Mouse (Mus musculus): ENCODE results near the gene Idh3g. TPM values are rescaled to one million over a fixed set of nuclear protein-coding genes. Genes with fewer than 3 reads are reported as not detected.

Idh3g gene
- 327 and 378 TPM in 2 replicates for polyA plus RNA-seq (2012; rRNA removed)

DNA sequence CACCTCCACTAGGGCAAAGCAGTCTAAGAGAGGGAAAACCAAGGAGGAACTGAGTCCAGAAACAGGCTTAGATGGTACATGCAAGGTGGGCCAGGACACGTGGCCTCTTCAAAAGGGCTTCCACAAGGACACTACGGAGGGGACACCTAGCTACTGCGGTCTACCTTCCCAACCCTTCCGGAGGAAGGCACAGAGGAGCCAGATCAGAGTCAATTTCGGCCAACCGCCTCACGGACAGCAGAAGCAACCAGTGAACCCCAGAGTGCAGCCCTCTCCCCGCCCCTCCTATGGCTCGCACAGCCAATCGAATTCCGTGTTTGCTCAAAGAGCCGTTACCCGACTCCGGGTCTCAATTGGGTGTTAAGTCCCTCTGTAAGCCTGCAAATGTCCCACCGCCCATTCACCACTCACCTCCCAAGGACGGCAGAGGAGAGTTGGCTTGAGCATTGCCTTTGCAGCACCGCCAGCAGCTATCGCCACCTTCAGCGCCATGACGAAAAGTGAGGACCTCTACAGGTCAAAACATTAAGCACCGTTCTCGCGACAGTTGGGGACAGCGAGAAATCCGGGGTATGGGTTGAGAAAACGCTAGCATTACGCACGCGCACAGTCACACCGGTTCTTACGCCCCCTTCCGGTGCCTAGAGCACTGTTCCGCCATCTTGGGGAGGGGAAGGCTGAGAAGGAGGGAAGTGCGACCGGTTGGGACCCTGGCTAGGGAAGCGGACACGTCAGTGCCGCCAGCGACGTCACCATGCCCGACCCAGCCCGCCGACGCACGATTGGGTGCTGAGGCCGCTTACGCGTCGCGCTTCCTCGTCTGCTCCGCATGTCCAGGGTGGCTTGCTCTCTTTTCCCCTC is at the start of gene Idh3g, which contains the start of gene Ssr4:
Gene Idh3g, minus strand, starts transcription at position 534 of the 861 bp plus-strand sequence.
Gene Ssr4, plus strand, starts transcription at position 665 of the 861 bp plus-strand sequence.
- peaks cover 18% of the 10 kb centered on the region for H3K36me3 ChIP-seq (ENCODE audit: control insufficient read depth, insufficient read depth, low read length)
- WGBS, result 0% methylated on average over 50 of the region's 52 CpGs
- H3K4me1 ChIP-seq (replicated peaks; ENCODE audit: control insufficient read depth, insufficient read depth, low read length), result peaks cover 13% of the 10 kb centered on the region; the same call in 1 of the 2 replicates
- no peaks in the 10 kb centered on the region for H3K27me3 ChIP-seq (ENCODE audit: control insufficient read depth, insufficient read depth, low read length)
- H3K4me3 ChIP-seq (ENCODE audit: control insufficient read depth, insufficient read depth, low read length), result peak within 1 kb of the TSS; percentile 92
- TF ChIP-seq CTCF (IDR thresholded peaks at IDR 0.05; ENCODE audit: borderline replicate concordance, control insufficient read depth, extremely low read depth, insufficient read depth, low read length, poor library complexity), result no peak
- peak; percentile 37; the same call in 1 of the 2 replicates for TF ChIP-seq POLR2A (IDR thresholded peaks at IDR 0.05; ENCODE audit: control insufficient read depth, extremely low read depth, insufficient read depth, low read length, poor library complexity)
- peak within 1 kb of the TSS; percentile 74 for H3K27ac ChIP-seq (ENCODE audit: control insufficient read depth, insufficient read depth, low read length)
- DNase-seq, result peak; percentile 90

DNA sequence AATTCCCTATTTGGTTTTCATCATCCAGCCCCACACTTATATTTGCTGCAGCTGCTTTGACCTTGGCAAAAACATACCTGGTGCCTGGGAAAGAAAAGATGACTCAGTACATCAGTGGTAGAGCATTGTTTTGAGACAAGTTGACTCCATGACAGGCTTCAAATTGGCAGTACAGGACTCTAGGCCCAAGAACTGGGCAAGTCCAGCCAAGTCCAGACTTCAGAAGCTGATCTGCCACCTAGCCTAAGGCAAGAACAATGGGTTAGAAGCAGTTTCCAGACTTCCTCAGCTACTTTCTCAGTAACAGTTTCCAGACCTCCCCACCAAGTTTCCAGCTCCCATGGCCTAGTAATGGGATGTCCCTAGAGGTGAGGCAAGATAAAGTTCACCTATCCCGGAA is 49.0 kb upstream of the Idh3g start:
- WGBS, result 100% methylated on average over 1 of the region's 1 CpGs
- no peak for DNase-seq
- Histone ChIP-seq H3K27ac (ENCODE audit: control insufficient read depth, insufficient read depth, low read length) (no peak overlapping the region), H3K4me3 (ENCODE audit: control insufficient read depth, insufficient read depth, low read length) (no peak overlapping the region), H3K4me1 (replicated peaks; ENCODE audit: control insufficient read depth, insufficient read depth, low read length) (no peaks in the 10 kb centered on the region), H3K36me3 (ENCODE audit: control insufficient read depth, insufficient read depth, low read length) (no peaks in the 10 kb centered on the region), H3K27me3 (ENCODE audit: control insufficient read depth, insufficient read depth, low read length) (no peaks in the 10 kb centered on the region)
- TF ChIP-seq POLR2A (IDR thresholded peaks at IDR 0.05; ENCODE audit: control insufficient read depth, extremely low read depth, insufficient read depth, low read length, poor library complexity) (no peak), CTCF (IDR thresholded peaks at IDR 0.05; ENCODE audit: borderline replicate concordance, control insufficient read depth, extremely low read depth, insufficient read depth, low read length, poor library complexity) (no peak)

DNA sequence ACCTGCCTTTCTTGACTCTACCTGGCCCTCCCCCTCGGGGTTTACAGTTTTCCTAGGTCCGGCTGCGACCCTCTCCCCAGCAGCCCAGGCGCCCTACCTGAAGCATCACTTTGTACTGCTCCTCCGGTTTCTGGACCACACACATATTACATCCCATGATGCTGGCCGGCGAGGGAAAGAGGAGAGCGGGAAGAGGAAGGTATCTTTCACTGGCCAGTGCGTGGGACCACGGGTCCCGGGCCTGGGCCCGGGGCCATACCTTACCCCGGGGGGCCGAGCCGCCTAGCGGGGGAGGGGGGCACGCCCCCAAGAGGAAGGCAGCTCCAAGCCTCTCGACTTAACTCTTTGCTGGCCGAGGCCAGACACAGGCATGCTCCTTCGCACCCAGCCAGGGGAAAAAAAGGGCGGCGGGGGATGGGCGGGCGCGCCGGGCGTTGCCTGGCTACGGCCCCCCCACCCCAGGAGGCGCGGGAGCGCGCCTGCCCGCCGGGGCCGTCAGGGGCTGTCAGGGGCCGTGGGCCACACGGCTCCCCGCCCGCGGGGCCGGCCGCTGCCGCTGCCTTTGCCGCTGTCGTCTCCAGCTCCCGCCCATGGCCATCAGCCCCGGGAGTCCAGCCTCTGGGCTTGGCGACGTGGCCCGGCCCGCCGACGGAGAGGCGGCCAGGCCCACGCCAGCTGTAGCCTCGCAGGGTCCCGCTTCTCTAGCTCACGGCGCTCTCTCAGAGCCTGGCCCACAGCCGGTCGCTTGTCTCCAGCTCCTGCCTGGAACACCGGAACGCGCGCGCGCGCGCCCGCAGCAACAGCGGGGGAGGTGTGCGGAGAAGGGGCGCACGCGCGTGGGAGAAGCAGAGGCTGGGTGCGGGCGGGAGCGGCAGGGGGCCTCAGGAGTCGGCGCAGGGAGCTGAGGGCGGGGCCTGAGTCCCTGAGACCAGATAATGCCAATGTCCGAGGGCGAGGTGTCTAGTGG is 37.8 kb upstream of the Idh3g start, which contains the start of gene Pdzd4:
Gene Pdzd4, minus strand, starts transcription at position 785 of the 967 bp plus-strand sequence.
- peak; percentile 61 for DNase-seq
- WGBS, result 3% methylated on average over 77 of the region's 84 CpGs

DNA sequence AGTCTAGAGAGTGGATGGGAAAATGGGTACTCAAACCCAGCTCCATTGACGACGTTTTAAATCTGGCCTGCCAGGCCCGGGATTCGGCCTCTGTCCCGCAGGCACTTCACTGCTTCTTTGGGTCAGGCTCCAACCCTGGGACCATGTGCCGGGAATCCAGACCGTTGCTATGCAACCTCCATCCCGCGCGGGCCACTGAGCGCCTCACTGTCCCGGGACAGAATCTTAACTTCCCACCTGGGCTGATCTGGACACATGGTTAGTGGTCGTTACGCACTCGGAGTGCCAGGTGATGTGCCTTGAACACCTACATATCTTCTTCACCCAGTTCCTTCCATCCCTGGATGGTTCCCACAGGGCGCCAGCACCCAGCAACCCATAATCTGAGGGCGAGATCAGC is 37.0 kb upstream of the Idh3g start:
- Histone ChIP-seq H3K36me3 (ENCODE audit: control insufficient read depth, insufficient read depth, low read length) (no peaks in the 10 kb centered on the region), H3K27ac (ENCODE audit: control insufficient read depth, insufficient read depth, low read length) (no peak overlapping the region), H3K27me3 (ENCODE audit: control insufficient read depth, insufficient read depth, low read length) (no peaks in the 10 kb centered on the region), H3K4me3 (ENCODE audit: control insufficient read depth, insufficient read depth, low read length) (peak overlapping the region; percentile 85; the same call in 1 of the 2 replicates), H3K4me1 (replicated peaks; ENCODE audit: control insufficient read depth, insufficient read depth, low read length) (peaks cover 12% of the 10 kb centered on the region)
- DNase-seq, result no peak
- no peak for TF ChIP-seq CTCF (IDR thresholded peaks at IDR 0.05; ENCODE audit: borderline replicate concordance, control insufficient read depth, extremely low read depth, insufficient read depth, low read length, poor library complexity)
- TF ChIP-seq POLR2A (IDR thresholded peaks at IDR 0.05; ENCODE audit: control insufficient read depth, extremely low read depth, insufficient read depth, low read length, poor library complexity), result no peak
- 59% methylated on average over 17 of the region's 17 CpGs for WGBS

More for the DNA sequence above, 37.8 kb upstream of the Idh3g start, which contains the start of gene Pdzd4:
- no peaks in the 10 kb centered on the region for H3K36me3 ChIP-seq (ENCODE audit: control insufficient read depth, insufficient read depth, low read length)
- H3K4me1 ChIP-seq (replicated peaks; ENCODE audit: control insufficient read depth, insufficient read depth, low read length), result peaks cover 12% of the 10 kb centered on the region
- H3K27me3 ChIP-seq (ENCODE audit: control insufficient read depth, insufficient read depth, low read length), result no peaks in the 10 kb centered on the region
- H3K27ac ChIP-seq (ENCODE audit: control insufficient read depth, insufficient read depth, low read length), result no peak within 1 kb of the TSS
- H3K4me3 ChIP-seq (ENCODE audit: control insufficient read depth, insufficient read depth, low read length), result peak within 1 kb of the TSS; percentile 85
- TF ChIP-seq CTCF (IDR thresholded peaks at IDR 0.05; ENCODE audit: borderline replicate concordance, control insufficient read depth, extremely low read depth, insufficient read depth, low read length, poor library complexity), result no peak
- no peak for TF ChIP-seq POLR2A (IDR thresholded peaks at IDR 0.05; ENCODE audit: control insufficient read depth, extremely low read depth, insufficient read depth, low read length, poor library complexity)

DNA sequence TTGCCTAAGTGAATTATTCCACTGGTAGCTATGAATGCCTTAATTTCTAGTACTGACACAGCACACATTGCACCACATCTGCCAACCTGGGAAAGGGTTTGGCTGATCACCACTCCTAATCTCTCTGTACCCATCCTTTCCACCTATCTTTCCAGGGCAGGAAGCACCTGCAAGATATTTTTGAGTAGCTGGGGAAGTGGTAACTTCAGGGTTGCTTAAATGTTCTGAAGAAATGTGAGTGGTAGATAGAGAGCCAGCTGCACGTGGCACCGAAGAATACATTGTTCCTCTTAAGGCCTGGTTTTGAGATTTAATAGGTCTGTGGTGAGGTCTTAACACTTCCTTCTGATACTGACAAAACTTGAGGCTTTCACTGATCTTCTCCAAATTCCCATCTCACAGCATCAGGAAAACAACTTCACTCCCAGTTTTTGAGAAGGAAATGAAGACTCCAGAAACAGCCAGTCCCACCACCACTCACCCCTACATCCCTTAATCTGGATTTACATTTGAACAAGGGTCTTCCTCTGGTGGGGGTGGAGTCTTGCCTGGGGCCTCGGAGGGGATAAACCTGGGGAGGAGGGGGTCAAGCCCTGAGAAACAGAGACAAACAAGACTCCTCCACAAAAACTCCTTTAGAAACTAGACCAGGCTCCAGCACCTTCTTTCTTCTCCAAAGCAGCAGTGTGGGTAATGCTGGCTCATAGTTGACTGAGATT is 30.1 kb upstream of the Idh3g start:
- Histone ChIP-seq H3K27me3 (ENCODE audit: control insufficient read depth, insufficient read depth, low read length) (no peaks in the 10 kb centered on the region), H3K4me1 (replicated peaks; ENCODE audit: control insufficient read depth, insufficient read depth, low read length) (peaks cover 10% of the 10 kb centered on the region), H3K27ac (ENCODE audit: control insufficient read depth, insufficient read depth, low read length) (peak overlapping the region; percentile 79; the same call in 1 of the 2 replicates), H3K4me3 (ENCODE audit: control insufficient read depth, insufficient read depth, low read length) (no peak overlapping the region), H3K36me3 (ENCODE audit: control insufficient read depth, insufficient read depth, low read length) (no peaks in the 10 kb centered on the region)
- DNase-seq, result no peak
- TF ChIP-seq CTCF (IDR thresholded peaks at IDR 0.05; ENCODE audit: borderline replicate concordance, control insufficient read depth, extremely low read depth, insufficient read depth, low read length, poor library complexity) (no peak), POLR2A (IDR thresholded peaks at IDR 0.05; ENCODE audit: control insufficient read depth, extremely low read depth, insufficient read depth, low read length, poor library complexity) (no peak)
- 5% methylated on average over 3 of the region's 3 CpGs for WGBS
